Mouse (Mus musculus) large intestine, adult 2 months (tissue): Measurements from ENCODE around the gene Zfp62. TPM values are rescaled to one million over a fixed set of nuclear protein-coding genes. Genes with fewer than 3 reads are reported as not detected.

Source experiments
- DNase-seq: peaks from one replicate; pipeline ENCODE4 v3.0.0-alpha.2; 2012; ENCODE audit warnings: low read depth, low spot score
- WGBS: fragments of 180-500 bp; shearing (Covaris S2); methylation state at CpG from one replicate; pipeline ENCODE4 v1.1.7; 2018; 5-methylcytosine and 5-hydroxymethylcytosine counted together
- polyA plus RNA-seq: library from polyadenylated mRNA; depleted of rRNA; stranded (reverse); fragments of >200 nt; gene quantifications from 2 replicates; pipeline ENCODE4 v1.2.3, GENCODE M21; 2012

Gene Zfp62
- polyA plus RNA-seq, 1 experiment = 1.1 TPM

DNA sequence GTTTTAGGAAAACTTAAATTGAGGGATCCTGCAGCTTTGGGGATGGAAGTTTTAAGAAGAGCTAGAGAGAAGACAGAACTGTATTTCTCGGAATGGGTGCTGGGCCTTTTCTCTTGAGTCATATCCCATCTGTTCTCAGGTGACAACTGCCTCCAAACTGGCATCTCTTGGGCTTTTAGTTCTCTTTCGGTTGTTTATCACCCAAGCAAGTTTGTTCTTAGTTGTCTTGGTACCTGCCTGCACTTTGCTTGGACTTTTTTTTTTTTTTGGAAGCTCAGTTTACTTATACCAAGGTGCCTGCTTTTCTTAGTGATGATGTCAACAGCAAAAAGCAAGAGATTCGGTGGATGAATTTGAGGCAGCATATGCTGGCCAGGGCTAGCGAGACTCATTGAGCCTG lies 43.4 kb downstream of the Zfp62 start:
- 62% methylated on average over 4 of the region's 4 CpGs for WGBS
- DNase-seq = no peak

GRCm38 (mm10) chr11:49247255-49247654 lies 44.2 kb downstream of the Zfp62 start:
- WGBS = 22% methylated on average over 2 of the region's 2 CpGs
- no peak for DNase-seq

- 21% methylated on average over 6 of the region's 6 CpGs for WGBS
- DNase-seq = no peak
Observed at GRCm38 (mm10) chr11:49248226-49248973, 45.3 kb downstream of the Zfp62 start.

GRCm38 (mm10) chr11:49248974-49249700 lies 46.0 kb downstream of the Zfp62 start:
- no peak for DNase-seq
- 37% methylated on average over 6 of the region's 6 CpGs for WGBS

GRCm38 (mm10) chr11:49249811-49250421 lies 46.8 kb downstream of the Zfp62 start:
- 3% methylated on average over 10 of the region's 10 CpGs for WGBS
- no peak for DNase-seq

DNA sequence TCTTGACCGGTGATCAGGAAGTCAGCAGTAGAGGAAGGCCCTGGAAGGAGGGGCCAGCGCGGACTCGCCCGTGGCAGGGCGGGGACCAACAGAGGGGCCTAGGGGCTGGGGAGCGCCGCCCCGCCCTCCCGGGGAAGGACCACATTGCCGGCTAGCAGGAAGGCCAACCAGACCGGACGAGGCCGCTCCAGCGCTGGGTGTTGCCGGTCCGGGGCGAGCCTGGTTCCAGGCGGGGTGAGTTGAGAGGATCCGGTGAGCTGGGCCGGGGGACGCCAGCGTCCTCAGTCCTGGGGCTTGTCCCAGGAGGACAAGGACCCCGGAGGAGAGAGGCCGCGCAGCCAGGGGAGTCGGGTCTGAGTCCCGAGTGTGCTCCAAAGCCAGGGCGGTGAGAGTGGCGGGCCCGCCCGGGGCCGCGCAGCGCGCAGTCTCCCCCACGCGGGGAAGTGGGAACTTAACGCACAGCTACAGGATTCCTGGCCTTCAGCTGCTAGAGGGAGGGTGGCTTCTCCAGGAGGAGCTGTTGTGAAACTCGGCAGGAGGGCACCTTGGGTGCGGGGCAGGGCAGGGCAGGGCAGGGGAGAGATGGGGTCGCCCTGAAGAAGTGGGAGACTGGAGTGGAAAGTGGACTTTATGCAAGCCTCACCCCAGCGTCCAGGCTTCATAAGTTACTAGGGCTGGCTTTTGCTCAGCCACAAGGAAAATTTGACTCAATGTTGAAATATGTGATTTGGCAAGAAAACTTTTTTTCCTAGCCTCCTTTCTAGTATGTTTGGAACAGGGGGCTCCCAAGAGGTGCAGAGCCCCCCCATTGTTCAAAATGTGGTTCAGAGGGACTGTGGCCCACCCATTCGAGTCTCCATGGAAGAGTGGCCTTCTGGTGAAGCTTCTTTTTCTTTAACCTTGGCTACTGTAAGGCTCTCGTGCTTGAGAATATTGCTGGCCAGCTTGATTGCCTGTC lies 47.6 kb downstream of the Zfp62 start:
- under 1% methylated on average over 45 of the region's 45 CpGs for WGBS
- DNase-seq = no peak

- DNase-seq = no peak
- 35% methylated on average over 7 of the region's 7 CpGs for WGBS
Observed at GRCm38 (mm10) chr11:49251380-49251761, 48.3 kb downstream of the Zfp62 start.

DNA sequence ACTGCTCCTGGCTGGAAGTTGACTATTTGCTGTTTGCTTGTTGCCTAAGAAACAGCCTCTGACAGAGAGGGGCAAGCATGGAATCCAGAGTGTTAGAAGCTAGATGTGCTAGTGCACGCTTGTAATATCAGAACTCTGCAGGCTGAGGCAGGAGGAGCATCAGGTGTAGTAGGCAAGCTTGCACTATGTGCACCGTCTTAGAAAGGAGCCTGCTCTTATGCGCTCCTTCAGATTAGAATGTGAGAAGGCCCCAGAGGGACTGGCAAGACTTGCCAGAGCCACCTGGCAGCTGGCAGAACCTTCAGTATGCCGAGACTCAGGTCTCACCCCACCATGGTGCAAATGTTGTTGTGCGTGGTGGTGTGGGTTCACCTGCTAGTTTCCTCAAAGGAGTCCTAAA lies 49.0 kb downstream of the Zfp62 start:
- 74% methylated on average over 5 of the region's 5 CpGs for WGBS
- no peak for DNase-seq

DNA sequence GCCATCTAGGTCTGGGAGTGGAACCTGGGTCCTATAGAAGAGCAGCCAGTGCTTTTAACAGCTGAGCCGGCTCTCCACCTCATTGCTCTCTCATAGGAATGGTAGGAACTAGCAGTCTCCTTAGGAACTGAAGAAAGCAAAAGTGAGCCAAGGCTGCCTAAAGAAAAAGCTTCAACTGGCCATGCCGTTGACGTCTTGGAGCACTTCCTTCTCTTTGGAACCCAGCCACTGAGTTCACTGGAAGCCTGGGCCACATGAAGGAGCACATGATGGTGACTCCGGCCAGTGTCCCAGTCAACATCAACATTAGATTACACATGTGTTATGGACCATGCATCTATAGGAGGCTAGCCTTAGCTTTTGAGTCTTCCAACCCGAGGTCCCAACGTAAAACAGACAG lies 49.9 kb downstream of the Zfp62 start:
- DNase-seq = no peak
- 67% methylated on average over 6 of the region's 6 CpGs for WGBS

- DNase-seq = no peak
- 48% methylated on average over 2 of the region's 2 CpGs for WGBS
Observed at GRCm38 (mm10) chr11:49259296-49259695, 56.2 kb downstream of the Zfp62 start.

- 15% methylated on average over 1 of the region's 1 CpGs for WGBS
- DNase-seq = no peak
Observed at GRCm38 (mm10) chr11:49259829-49260228, 56.7 kb downstream of the Zfp62 start.

- no peak for DNase-seq
- 68% methylated on average over 21 of the region's 21 CpGs for WGBS
Observed at GRCm38 (mm10) chr11:49260598-49261312, 57.7 kb downstream of the Zfp62 start.

- DNase-seq = no peak
- 79% methylated on average over 14 of the region's 14 CpGs for WGBS
Observed at GRCm38 (mm10) chr11:49261313-49261855, 58.3 kb downstream of the Zfp62 start.

GRCm38 (mm10) chr11:49262286-49262685 lies 59.2 kb downstream of the Zfp62 start:
- DNase-seq = no peak
- 68% methylated on average over 5 of the region's 5 CpGs for WGBS

DNA sequence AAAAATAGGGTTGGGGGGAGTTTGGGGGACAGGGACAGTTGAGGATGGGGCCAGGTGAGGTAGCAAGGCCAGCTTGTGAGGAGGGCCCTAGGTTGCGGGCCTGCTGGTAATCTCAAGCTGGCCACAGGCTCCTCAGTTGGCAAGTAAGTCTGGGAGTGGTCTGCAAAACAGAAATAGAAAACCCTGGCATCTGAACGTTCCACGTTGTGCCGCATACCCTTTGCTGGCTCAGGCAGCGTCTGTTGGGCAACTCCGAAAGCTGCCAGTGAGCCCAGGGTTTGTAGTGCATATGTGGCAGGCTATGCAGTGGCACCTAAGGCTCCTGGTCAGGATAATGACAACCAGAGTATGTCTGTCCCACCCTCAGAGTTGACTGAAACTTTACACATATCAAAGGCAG lies 60.1 kb downstream of the Zfp62 start:
- WGBS = 86% methylated on average over 6 of the region's 6 CpGs
- DNase-seq = no peak

- whole genome bisulfite sequencing = 79% methylated on average over 7 of the region's 7 CpGs
Observed at GRCm38 (mm10) chr11:49264081-49264480, 61.0 kb downstream of the Zfp62 start.

DNA sequence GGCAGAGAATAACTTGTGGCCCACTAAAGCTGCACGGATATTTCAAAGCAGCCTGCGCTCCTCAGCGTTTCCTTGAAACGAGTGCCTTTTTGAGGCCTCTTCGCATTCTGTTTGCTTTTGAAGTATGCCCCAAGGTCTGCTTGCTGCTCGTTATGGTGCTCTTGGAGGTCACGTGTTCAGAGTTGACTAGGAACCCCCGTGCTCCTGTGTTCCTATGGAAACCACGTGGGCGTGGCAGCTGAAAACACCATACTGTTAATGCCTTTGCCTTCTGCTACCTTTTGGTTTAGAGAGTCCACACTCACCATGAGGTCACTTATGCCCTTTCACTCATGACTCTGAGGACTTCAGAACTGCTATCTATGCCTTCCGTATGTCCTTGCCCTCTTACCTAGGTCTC lies 61.5 kb downstream of the Zfp62 start:
- DNase-seq = no peak
- WGBS = 47% methylated on average over 11 of the region's 11 CpGs

More at GRCm38 (mm10) chr11:49264081-49264480, 61.0 kb downstream of the Zfp62 start:
- no peak for DNase-seq

DNA sequence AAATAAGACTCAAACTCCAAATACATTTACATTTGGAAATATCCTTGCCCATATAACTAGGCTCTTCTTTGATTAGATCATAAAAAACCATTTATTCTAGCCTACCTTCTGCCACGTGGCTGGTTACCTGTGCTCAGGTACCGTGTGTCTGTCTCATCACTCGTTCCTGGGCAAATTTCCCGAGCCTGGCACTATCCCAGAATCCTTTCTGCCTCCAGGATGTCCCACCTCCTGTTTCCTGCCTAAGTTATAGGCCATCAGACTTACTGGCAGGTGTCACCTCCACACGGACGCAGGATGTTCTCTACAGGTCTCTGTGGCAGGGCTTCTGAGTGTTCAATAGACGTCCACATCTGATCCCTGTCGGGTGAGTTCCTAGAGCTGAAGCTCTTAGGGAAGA lies 62.0 kb downstream of the Zfp62 start:
- 73% methylated on average over 8 of the region's 8 CpGs for WGBS
- no peak for DNase-seq

DNA sequence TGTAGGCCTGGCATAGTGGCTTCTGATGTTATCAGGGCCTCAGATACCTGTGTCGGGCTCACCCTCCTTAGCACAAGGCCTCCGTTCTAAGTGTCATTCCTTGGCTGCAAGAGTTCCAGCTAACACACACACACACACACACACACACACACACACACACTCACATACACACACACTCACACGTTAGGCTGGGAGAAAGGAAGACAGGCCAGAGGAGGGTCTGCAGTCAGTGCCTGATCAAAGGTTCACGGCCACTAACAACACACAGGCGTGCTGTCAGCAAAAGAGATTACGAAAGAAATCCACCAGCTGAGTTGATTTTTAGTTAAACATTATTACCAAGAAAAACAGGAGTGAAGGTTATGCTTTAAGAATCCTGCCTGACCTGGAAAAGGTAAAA lies 63.6 kb downstream of the Zfp62 start:
- no peak for DNase-seq
- 43% methylated on average over 6 of the region's 6 CpGs for WGBS
